Mouse (Mus musculus) stomach, embryonic 16.5 days (tissue): ENCODE data around the gene Pym1. TPM values are rescaled to one million over a fixed set of nuclear protein-coding genes. Genes with fewer than 3 reads are reported as not detected.

ENCODE experiments used
- ATAC-seq: fragments of 200-750 bp; cut with Nextera tagmentation; 2 replicates; pipeline ENCODE4 v1.8.0; 2017; ENCODE audit warnings: moderate number of reproducible peaks, moderate TSS enrichment; ENCODE audit not compliant: insufficient read depth, low FRiP score
- H3K27ac ChIP-seq: fragments of 300-500 bp; sonication (generic); 2 replicates; pipeline ENCODE4 v1.5.1; 2014; ENCODE audit warnings: low read length
- H3K27me3 ChIP-seq: fragments of 300-500 bp; sonication (generic); 2 replicates; pipeline ENCODE4 v1.6.1; 2014; ENCODE audit warnings: low read length, control low read depth, mixed read lengths; ENCODE audit not compliant: control insufficient read depth, insufficient read depth
- H3K36me3 ChIP-seq: fragments of 300-500 bp; sonication (generic); 2 replicates; pipeline ENCODE4 v1.6.1; 2014; ENCODE audit warnings: low read length; ENCODE audit not compliant: control insufficient read depth, insufficient read depth
- H3K4me1 ChIP-seq: fragments of 300-500 bp; sonication (generic); 2 replicates; pipeline ENCODE4 v1.6.1; 2014; ENCODE audit warnings: low read length, control low read depth, mixed read lengths; ENCODE audit not compliant: control insufficient read depth, insufficient read depth
- H3K4me2 ChIP-seq: fragments of 300-500 bp; sonication (generic); 2 replicates; pipeline ENCODE4 v1.6.1; 2014; ENCODE audit warnings: low read depth, low read length, mixed read lengths
- H3K4me3 ChIP-seq: fragments of 300-500 bp; sonication (generic); replicated peaks from 2 replicates; pipeline ENCODE4 v1.5.1; 2014; ENCODE audit warnings: mild to moderate bottlenecking, low read length
- H3K9ac ChIP-seq: fragments of 300-500 bp; sonication (generic); 2 replicates; pipeline ENCODE4 v1.6.1; 2014; ENCODE audit warnings: low read length
- H3K9me3 ChIP-seq: fragments of 300-500 bp; sonication (generic); replicated peaks from 2 replicates; pipeline ENCODE4 v1.6.1; 2016; ENCODE audit warnings: low read length, control low read depth; ENCODE audit not compliant: control insufficient read depth
- WGBS: fragments of 180-500 bp; shearing (Covaris S2); extraction: QIAGEN DNeasy Blood & Tissue Kit; methylation state at CpG from one replicate; pipeline ENCODE4 v1.1.7; 2014; 5-methylcytosine and 5-hydroxymethylcytosine counted together
- polyA plus RNA-seq: library from polyadenylated mRNA; unstranded; fragments of >200 nt; fragmentation: Nextera tagmentation; extraction: Ambion mirVana; gene quantifications from 2 replicates; pipeline ENCODE4 v1.2.1, GENCODE M21; 2015

The Pym1 gene
- polyA plus RNA-seq, 1 experiment from 2014 or later, result 35.0 TPM

DNA sequence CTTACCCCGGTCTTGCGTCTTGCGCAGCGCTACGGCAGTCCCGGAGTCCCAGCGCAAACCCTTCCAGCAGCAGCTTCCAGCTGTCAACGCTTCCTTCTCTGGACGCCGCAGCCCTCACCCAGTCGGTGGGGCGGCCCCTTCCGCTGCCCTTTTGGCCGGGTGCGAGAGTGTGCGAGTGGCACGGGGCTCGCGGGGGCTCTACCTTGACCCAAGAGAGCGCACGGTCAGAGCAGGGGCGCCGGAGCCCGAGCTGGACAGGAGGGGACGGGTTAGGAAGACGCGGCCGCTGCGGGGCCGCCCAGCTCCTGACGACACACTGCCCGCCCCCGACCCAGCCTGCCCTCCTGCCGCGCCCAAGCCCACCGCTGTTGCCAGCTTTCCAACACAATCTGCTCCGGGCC is 3.9 kb upstream of the Pym1 start:
- Histone ChIP-seq H3K27me3 (no peaks in the 10 kb centered on the region), H3K4me2 (peak overlapping the region; percentile 73), H3K4me1 (peaks cover 20% of the 10 kb centered on the region), H3K9ac (peak overlapping the region; percentile 91), H3K36me3 (no peaks in the 10 kb centered on the region), H3K4me3 (peak overlapping the region; percentile 77), H3K9me3 (no peaks in the 10 kb centered on the region), H3K27ac (peak overlapping the region; percentile 85)
- under 1% methylated on average over 37 of the region's 37 CpGs for WGBS
- peak; percentile 34; the same call in 1 of the 2 replicates for ATAC-seq

GRCm38 (mm10) chr10:128744211-128744610 is 3.5 kb upstream of the Pym1 start:
- Histone ChIP-seq H3K4me2 (peak overlapping the region; percentile 73), H3K4me1 (peaks cover 24% of the 10 kb centered on the region), H3K36me3 (no peaks in the 10 kb centered on the region), H3K4me3 (peak overlapping the region; percentile 77), H3K9me3 (no peaks in the 10 kb centered on the region), H3K27me3 (no peaks in the 10 kb centered on the region), H3K27ac (peak overlapping the region; percentile 85), H3K9ac (peak overlapping the region; percentile 91)
- no peak for ATAC-seq
- 29% methylated on average over 8 of the region's 8 CpGs for WGBS

GRCm38 (mm10) chr10:128744680-128745601 is 2.7 kb upstream of the Pym1 start, which contains the start of gene Dgka:
Gene Dgka, minus strand, starts transcription at chr10:128744855.
- Histone ChIP-seq H3K4me3 (peak within 1 kb of the TSS; percentile 77), H3K27ac (peak within 1 kb of the TSS; percentile 85), H3K36me3 (no peaks in the 10 kb centered on the region), H3K27me3 (no peaks in the 10 kb centered on the region), H3K4me2 (peak within 1 kb of the TSS; percentile 73), H3K9me3 (no peaks in the 10 kb centered on the region), H3K9ac (peak within 1 kb of the TSS; percentile 91), H3K4me1 (peaks cover 30% of the 10 kb centered on the region)
- 20% methylated on average over 18 of the region's 18 CpGs for WGBS
- ATAC-seq, result no peak

DNA sequence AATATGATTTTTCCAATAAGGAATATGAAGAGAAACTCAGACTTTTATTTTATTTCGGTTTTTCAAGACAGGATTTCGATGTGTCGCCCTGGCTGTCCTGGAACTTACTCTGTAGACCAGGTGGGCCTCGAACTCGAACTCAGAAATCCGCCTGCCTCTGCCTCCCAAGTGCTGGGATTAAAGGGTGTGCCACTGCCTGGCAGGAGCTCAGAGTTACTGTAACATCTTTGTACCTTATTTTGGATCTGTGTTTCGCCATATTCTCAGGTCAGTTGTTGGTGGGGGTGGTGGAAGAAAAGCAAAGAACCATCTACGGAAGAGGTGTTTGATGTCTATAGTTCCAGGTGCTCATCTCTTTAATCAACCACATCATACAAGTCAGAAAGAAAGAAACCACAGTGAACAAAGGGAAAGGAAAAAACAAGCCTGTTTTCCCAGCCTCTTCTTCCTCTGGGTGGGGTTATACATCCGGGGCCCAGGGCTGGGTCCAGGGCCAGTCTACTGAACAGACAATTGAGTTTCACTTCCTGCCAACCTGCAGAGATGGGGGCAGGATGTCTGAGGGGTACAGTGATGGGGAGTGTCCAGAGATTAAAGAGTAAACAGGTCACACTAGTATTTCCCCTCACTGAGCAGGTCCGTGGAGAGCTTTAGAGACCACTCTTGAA is 1.6 kb upstream of the Pym1 start:
- Histone ChIP-seq H3K4me2 (no peak overlapping the region), H3K4me1 (peaks cover 30% of the 10 kb centered on the region), H3K4me3 (no peak overlapping the region), H3K27ac (0 out of 2 replicates have a peak overlapping the region, but pooled peaks have one; percentile 3), H3K36me3 (no peaks in the 10 kb centered on the region), H3K9me3 (no peaks in the 10 kb centered on the region), H3K27me3 (no peaks in the 10 kb centered on the region), H3K9ac (no peak overlapping the region)
- 89% methylated on average over 10 of the region's 10 CpGs for WGBS
- ATAC-seq, result no peak

DNA sequence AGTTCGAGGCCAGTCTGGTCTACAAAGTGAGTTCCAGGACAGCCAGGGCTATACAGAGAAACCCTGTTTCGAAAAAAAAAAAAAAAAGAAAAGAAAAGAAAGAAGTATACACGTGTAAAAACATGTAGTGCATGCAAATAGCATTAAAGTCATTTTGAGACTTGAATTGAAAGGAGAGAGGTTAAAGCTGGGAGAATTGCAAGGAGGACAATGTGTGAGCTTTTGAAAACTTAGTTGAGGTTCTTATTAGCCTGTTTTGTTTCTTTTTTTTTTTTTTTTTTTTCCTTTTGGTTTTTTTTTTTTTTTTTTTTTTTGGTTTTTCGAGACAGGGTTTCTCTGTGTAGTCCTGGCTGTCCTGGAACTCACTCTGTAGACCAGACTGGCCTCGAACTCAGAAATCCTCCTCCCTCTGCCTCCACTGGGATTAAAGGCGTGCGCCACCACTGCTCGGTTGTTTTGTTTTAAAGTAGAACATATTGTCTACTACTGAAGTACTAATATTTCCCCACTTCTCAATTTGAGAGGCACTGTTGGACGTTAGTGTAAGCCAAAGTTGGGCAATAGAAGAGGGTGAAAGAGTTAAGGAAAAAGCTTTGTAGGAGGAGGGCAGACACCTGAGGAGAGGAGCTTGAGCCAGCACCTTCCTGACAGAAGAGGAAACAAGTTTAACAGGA is 580 bp upstream of the Pym1 start:
- Histone ChIP-seq H3K9ac (peak overlapping the region; percentile 78), H3K27ac (peak overlapping the region; percentile 99), H3K36me3 (no peaks in the 10 kb centered on the region), H3K4me3 (peak overlapping the region; percentile 74), H3K4me1 (peaks cover 30% of the 10 kb centered on the region), H3K4me2 (peak overlapping the region; percentile 96), H3K27me3 (no peaks in the 10 kb centered on the region), H3K9me3 (no peaks in the 10 kb centered on the region)
- WGBS, result 38% methylated on average over 8 of the region's 9 CpGs
- no peak for ATAC-seq

- Histone ChIP-seq H3K9me3 (no peaks in the 10 kb centered on the region), H3K4me2 (peak overlapping the region; percentile 96), H3K27ac (peak overlapping the region; percentile 99), H3K4me1 (peaks cover 24% of the 10 kb centered on the region), H3K4me3 (peak overlapping the region; percentile 74), H3K36me3 (no peaks in the 10 kb centered on the region), H3K9ac (peak overlapping the region; percentile 78), H3K27me3 (no peaks in the 10 kb centered on the region)
- WGBS, result under 1% methylated on average over 37 of the region's 37 CpGs
- peak; percentile 83 for ATAC-seq
Measured at GRCm38 (mm10) chr10:128748252-128748864, 669 bp downstream of the Pym1 start.

GRCm38 (mm10) chr10:128772895-128773294 is 25.2 kb downstream of the Pym1 start:
- no peak for ATAC-seq
- H3K4me3 ChIP-seq, result no peak overlapping the region
- no peaks in the 10 kb centered on the region for H3K36me3 ChIP-seq
- 78% methylated on average over 2 of the region's 2 CpGs for WGBS
- no peak overlapping the region for H3K27ac ChIP-seq
- no peaks in the 10 kb centered on the region for H3K4me1 ChIP-seq
- no peaks in the 10 kb centered on the region for H3K9me3 ChIP-seq
- no peaks in the 10 kb centered on the region for H3K27me3 ChIP-seq
- H3K4me2 ChIP-seq, result no peak overlapping the region
- H3K9ac ChIP-seq, result no peak overlapping the region

GRCm38 (mm10) chr10:128773685-128774084 is 26.0 kb downstream of the Pym1 start:
- Histone ChIP-seq H3K27me3 (no peaks in the 10 kb centered on the region), H3K36me3 (no peaks in the 10 kb centered on the region), H3K4me1 (0 out of 2 replicates have a peak, but pooled peaks cover 4% of the 10 kb centered on the region), H3K27ac (no peak overlapping the region), H3K9me3 (no peaks in the 10 kb centered on the region), H3K4me2 (no peak overlapping the region), H3K9ac (no peak overlapping the region), H3K4me3 (no peak overlapping the region)
- no peak for ATAC-seq
- WGBS, result 30% methylated on average over 5 of the region's 5 CpGs
